Mouse (Mus musculus) natural killer cell, adult 2 months (primary cell): ENCODE measurements around the gene Vmn1r45.
"Not testable (repeated sequence)": the region's sequence is repeated elsewhere in the genome, so short reads cannot be mapped to it uniquely, and the experiment has no call there.

Source experiments
- DNase-seq, 2 experiments: peaks; one replicate each; pipeline ENCODE4 v3.0.0; 2022; ENCODE audit warnings: low spot score in 2 of 2

Gene Vmn1r45

DNA sequence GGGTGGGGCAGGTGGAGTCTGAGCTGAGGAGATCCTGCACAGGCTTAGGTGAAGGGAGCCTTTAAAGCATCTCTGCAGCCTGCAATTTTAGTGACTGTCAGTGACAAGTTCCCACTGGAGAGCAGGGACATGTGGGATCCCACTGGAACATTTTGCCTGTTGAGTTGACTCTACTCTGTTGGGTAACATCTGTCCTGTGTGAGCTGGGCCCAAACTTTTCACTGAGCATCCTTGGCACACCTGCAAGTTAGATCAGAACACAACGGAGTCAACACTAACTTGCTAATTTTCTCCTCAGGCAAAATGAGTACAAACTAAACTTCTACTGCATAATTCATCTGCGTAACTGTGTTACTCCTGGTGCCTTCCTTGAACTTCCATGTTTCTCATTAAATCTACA lies at the start of gene Vmn1r45:
Gene Vmn1r45, minus strand, starts transcription at position 101 of the 400 bp plus-strand sequence.
- not testable (repeated sequence) for DNase-seq

DNA sequence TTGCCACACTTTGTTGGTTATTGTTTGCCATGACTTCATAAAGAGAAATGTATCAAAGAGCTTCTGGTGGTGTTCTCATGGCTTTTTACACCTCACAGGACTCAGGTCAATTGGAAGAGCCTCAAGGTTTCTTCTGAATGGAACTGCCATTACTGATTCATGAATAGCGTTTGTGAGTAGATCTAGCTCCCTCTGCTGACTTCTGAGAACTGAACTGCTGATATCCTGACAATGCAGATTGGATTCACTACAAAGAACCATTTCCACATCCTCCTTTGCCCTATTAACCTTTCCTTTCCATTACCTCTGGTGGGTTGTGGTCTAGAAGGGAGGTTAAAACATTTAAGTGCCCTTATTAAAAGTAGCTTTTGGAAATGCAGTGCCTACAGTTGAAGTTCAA lies 45.6 kb upstream of the Vmn1r45 start:
- DNase-seq, result no peak

DNA sequence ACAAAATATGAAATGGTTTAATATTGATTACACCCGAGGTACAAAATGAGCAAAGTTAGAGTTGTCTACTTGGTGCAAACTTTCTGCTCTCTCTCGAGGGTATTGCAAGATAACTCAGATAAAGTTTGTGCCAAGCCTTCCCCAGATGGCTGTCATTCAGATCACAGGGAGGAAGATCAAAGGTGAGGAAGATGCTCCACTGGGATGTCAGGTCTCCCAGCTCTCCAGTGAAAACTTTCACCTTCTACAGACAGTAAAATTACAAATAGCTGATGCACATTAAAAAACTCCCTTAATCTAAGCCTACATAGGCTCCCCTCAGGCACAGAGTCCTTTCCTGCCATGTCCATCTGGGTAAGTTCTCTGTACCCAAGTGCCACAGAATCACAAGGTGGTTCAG lies 28.6 kb upstream of the Vmn1r45 start, which contains the start of gene Vmn1r46:
Gene Vmn1r46, plus strand, starts transcription at position 301 of the 400 bp plus-strand sequence.
- DNase-seq, result no peak

DNA sequence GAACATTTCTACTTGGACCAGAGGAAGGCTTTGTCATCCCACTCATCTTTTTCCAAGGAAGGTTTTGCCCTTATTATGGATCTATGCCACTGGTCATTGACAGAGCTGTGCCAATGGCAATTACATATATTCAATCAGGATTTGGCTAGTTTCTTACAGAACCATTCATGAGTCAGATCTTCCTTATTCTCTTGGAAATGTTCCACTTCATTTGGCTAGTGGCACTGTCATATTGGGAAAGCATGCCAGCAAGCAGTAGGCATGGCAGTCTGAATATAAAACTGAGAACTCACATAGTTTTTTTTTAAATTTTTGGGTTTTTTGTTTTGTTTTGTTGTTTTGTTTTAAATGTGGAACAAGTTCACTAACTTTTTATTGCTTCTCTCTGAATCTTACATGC lies 25.9 kb upstream of the Vmn1r45 start:
- no peak for DNase-seq

DNA sequence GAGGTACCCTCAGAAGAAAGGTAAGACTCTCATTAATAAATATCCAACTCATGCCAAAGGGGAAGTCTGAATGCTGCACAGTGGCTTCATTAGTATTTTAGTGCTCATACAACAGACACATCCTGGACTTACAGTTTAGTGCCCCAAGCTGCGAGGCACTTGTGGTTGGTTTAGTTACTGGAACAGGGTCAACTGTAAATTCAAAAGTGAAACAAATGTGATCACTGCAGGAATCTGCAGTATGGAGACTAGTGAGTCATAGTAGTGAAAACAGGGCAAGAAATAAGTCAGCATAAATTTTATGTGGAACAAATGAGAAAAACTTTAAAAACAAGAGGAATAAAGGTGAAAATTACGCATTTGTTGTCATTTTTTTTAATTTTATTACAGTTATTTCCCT lies 13.2 kb upstream of the Vmn1r45 start:
- no peak for DNase-seq

DNA sequence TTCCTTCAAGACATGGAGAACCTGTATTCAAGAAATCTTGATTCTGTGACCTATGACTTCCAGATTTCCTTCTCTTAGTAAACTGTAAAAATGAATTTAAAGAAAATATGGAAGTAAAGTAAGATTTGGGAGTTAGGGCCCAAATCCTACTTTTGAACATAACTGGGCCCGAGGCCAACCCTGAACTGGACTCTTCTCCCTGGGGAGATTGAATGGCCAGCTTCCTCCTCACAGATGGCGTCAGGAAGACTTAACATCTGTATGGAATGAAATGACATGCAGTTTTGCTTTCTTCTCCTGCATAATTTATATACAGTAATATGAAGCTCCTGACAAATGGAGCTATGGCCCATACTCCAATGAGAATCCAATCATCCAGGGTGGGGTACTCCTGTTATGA lies 528 bp upstream of the Vmn1r45 start:
- DNase-seq, result no peak

DNA sequence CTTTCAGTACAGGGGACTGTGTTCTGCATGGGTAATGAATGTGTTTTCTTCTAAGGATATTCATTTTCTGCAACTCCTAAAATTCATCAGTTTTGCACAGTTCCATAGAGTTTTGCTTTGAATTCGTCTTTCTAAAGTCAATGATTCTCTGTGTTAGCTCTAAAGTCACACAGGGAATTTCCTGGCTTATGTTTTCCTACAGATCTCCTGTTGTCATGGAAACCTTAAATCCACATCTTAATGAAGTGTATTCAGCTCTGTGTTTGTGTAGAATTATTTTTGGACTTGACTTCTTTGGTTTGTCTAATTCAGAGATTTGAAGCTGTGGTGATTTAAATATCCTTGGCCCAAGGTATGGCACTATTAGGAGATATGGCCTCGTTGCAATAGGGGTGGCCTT lies 56.6 kb downstream of the Vmn1r45 start:
- DNase-seq, result no peak

DNA sequence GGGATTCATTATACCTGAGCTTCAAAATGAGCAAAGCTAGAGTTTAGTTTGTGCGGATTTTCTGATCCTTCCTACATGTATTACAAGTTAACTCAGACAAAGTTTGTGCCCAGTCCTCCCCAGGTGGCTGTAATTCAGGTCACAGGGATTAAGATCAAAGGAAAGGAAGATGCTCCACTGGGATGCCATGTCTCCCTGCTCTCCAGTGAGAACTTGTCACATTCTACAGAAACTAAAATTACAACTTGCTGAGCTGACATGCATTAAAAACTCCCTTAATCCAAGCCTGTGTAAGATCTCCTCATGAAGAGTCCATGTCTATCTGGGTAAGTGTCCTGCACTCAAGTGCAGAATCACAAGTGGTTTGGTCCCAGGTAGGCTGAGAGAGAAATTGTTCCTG lies 57.0 kb downstream of the Vmn1r45 start, which contains the start of gene Vmn1r44:
Gene Vmn1r44, plus strand, starts transcription at position 301 of the 400 bp plus-strand sequence.
- no peak for DNase-seq
